Mouse (Mus musculus) heart, postnatal 25 days (tissue): Measurements from ENCODE around the gene Specc1l. TPM values are rescaled to one million over a fixed set of nuclear protein-coding genes. Genes with fewer than 3 reads are reported as not detected.
"Not testable (repeated sequence)": the region's sequence is repeated elsewhere in the genome, so short reads cannot be mapped to it uniquely, and the experiment has no call there.

ENCODE experiments used
- DNase-seq: peaks from one replicate; pipeline ENCODE4 v3.0.0; 2022; ENCODE audit warnings: low spot score
- intact Hi-C: fragments of 180-260 bp; cut with DNase I; formaldehyde crosslinking; loops from one replicate; pipeline ENCODE4 v1.15.1; 2025
- total RNA-seq, 2 experiments: library from RNA; stranded (reverse); gene quantifications; 2 replicates each; pipeline ENCODE4 v1.2.3; 2021

Gene Specc1l
- total RNA-seq, 2 experiments from 2014 or later: 38.5 to 39.5 TPM

- intact Hi-C loops: no loop called here
- DNase-seq: no peak
These were observed 121.4 kb downstream of the Specc1l start for GRCm38 (mm10) chr10:75333176-75333776.

- no peak for DNase-seq
- intact Hi-C loops: loop anchor here (2.0 kb wide), 1 partner anchor 15 kb away; no protein-coding TSS in a partner anchor
These were observed 122.3 kb downstream of the Specc1l start for GRCm38 (mm10) chr10:75334175-75334574.

- intact Hi-C loops: loop anchor here (2.0 kb wide), 1 partner anchor 14 kb away; no protein-coding TSS in a partner anchor
- peak; percentile 39 for DNase-seq
These were observed 123.2 kb downstream of the Specc1l start for GRCm38 (mm10) chr10:75335075-75335474.

GRCm38 (mm10) chr10:75337231-75337630 is 125.4 kb downstream of the Specc1l start:
- no peak for DNase-seq
- intact Hi-C loops: no loop called here

GRCm38 (mm10) chr10:75338852-75339251 is 127.0 kb downstream of the Specc1l start:
- intact Hi-C loops: no loop called here
- DNase-seq: no peak

GRCm38 (mm10) chr10:75339377-75339776 is 127.5 kb downstream of the Specc1l start:
- intact Hi-C loops: no loop called here
- no peak for DNase-seq

GRCm38 (mm10) chr10:75341936-75342335 is 130.1 kb downstream of the Specc1l start:
- DNase-seq: no peak
- intact Hi-C loops: no loop called here

- intact Hi-C loops, DNase-seq: not testable (repeated sequence)
These were observed 132.7 kb downstream of the Specc1l start for GRCm38 (mm10) chr10:75344563-75344962.

- intact Hi-C loops: no loop called here
- DNase-seq: no peak
These were observed 133.4 kb downstream of the Specc1l start for GRCm38 (mm10) chr10:75345265-75345664.

- intact Hi-C loops: loop anchor here (5.0 kb wide), 1 partner anchor 33 kb away; the partner anchor contains the start of gene Adora2a
- DNase-seq: no peak
These were observed 138.7 kb downstream of the Specc1l start for GRCm38 (mm10) chr10:75350564-75350963.

- intact Hi-C loops: loop anchor here (5.0 kb wide), 1 partner anchor 35 kb away; the partner anchor contains the start of gene Adora2a
- DNase-seq: no peak
These were observed 140.7 kb downstream of the Specc1l start for GRCm38 (mm10) chr10:75352541-75352940.

- intact Hi-C loops: loop anchor here (5.0 kb wide), 1 partner anchor 37 kb away; the partner anchor contains the start of gene Adora2a
- DNase-seq: not testable (repeated sequence)
These were observed 142.0 kb downstream of the Specc1l start for GRCm38 (mm10) chr10:75353838-75354241.

- intact Hi-C loops: no loop called here
- no peak for DNase-seq
These were observed 143.5 kb downstream of the Specc1l start for GRCm38 (mm10) chr10:75355341-75355740.

Other genes starting within 250 kb of the Specc1l start
- gene Gnaz, start 244.9 kb upstream of the Specc1l start, total RNA-seq: under 1 TPM; 0.67 to 0.68 TPM
- not detected for gene Rsph14, start 179.5 kb upstream of the Specc1l start, total RNA-seq
- under 1 TPM; 0.49 to 0.50 TPM for gene Rab36, start 175.0 kb upstream of the Specc1l start, total RNA-seq
- 1 to 10 TPM; 9.8 TPM for gene Bcr, start 151.5 kb upstream of the Specc1l start, total RNA-seq
- 10 to 100 TPM in 1 of 2 experiments, 1 to 10 TPM in 1; 9.6 to 13.8 TPM for gene Adora2a, start 104.8 kb downstream of the Specc1l start, total RNA-seq
- under 1 TPM; 0.22 to 0.70 TPM for gene Upb1, start 189.0 kb downstream of the Specc1l start, total RNA-seq